Mouse (Mus musculus) thymus, adult 2 months (tissue): ENCODE data around the gene 9230112D13Rik. TPM values are rescaled to one million over a fixed set of nuclear protein-coding genes. Genes with fewer than 3 reads are reported as not detected.

Experiments
- DNase-seq: peaks from one replicate; pipeline ENCODE4 v3.0.0; 2021
- H3K27ac ChIP-seq: fragments of 200-500 bp; 2 replicates; pipeline ENCODE4 v1.5.1; 2012; ENCODE audit warnings: low read length, control low read depth; ENCODE audit not compliant: control insufficient read depth, insufficient read depth
- H3K27me3 ChIP-seq: fragments of 200-500 bp; 2 replicates; pipeline ENCODE4 v1.6.1; 2012; ENCODE audit warnings: mild to moderate bottlenecking, low read length, moderate library complexity, mixed read lengths; ENCODE audit not compliant: control insufficient read depth, insufficient read depth
- H3K36me3 ChIP-seq: fragments of 200-500 bp; 2 replicates; pipeline ENCODE4 v1.6.1; 2012; ENCODE audit warnings: mild to moderate bottlenecking, low read length, moderate library complexity; ENCODE audit not compliant: control insufficient read depth, insufficient read depth
- H3K4me1 ChIP-seq: fragments of 200-500 bp; replicated peaks from 2 replicates; pipeline ENCODE4 v1.6.1; 2012; ENCODE audit warnings: low read length; ENCODE audit not compliant: control insufficient read depth, insufficient read depth
- H3K4me3 ChIP-seq: fragments of 200-500 bp; 2 replicates; pipeline ENCODE4 v1.5.1; 2012; ENCODE audit warnings: mild to moderate bottlenecking, low read length, control low read depth, moderate library complexity; ENCODE audit not compliant: control insufficient read depth, insufficient read depth
- CTCF ChIP-seq: fragments of 200-500 bp; IDR thresholded peaks from 2 replicates; pipeline ENCODE4 v1.5.1; 2012; ENCODE audit warnings: mild to moderate bottlenecking, control low read depth, low read length, moderate library complexity, borderline replicate concordance; ENCODE audit not compliant: control insufficient read depth, poor library complexity, insufficient read depth; ENCODE audit errors: extremely low read depth
- POLR2A ChIP-seq: fragments of 200-500 bp; IDR thresholded peaks from 2 replicates; pipeline ENCODE4 v1.6.1; 2012; ENCODE audit warnings: mild to moderate bottlenecking, low read length, control low read depth, moderate library complexity; ENCODE audit not compliant: control insufficient read depth, poor library complexity, insufficient read depth; ENCODE audit errors: extremely low read depth
- WGBS: fragments of 180-500 bp; shearing (Covaris S2); methylation state at CpG from one replicate; pipeline ENCODE4 v1.1.7; 2018; 5-methylcytosine and 5-hydroxymethylcytosine counted together
- polyA plus RNA-seq: library from polyadenylated mRNA; depleted of rRNA; stranded (reverse); fragments of >200 nt; gene quantifications from 2 replicates; pipeline ENCODE4 v1.2.3, GENCODE M21; 2012; rRNA removed

9230112D13Rik gene
- polyA plus RNA-seq, 1 experiment: not detected

- Histone ChIP-seq H3K4me3 (no peak overlapping the region), H3K27me3 (no peaks in the 10 kb centered on the region), H3K4me1 (no peaks in the 10 kb centered on the region), H3K27ac (no peak overlapping the region), H3K36me3 (no peaks in the 10 kb centered on the region)
- no peak for TF ChIP-seq CTCF
- no peak for TF ChIP-seq POLR2A
- no peak for DNase-seq
Measured at GRCm38 (mm10) chr14:34471591-34471990, 51.0 kb downstream of the 9230112D13Rik start.

DNA sequence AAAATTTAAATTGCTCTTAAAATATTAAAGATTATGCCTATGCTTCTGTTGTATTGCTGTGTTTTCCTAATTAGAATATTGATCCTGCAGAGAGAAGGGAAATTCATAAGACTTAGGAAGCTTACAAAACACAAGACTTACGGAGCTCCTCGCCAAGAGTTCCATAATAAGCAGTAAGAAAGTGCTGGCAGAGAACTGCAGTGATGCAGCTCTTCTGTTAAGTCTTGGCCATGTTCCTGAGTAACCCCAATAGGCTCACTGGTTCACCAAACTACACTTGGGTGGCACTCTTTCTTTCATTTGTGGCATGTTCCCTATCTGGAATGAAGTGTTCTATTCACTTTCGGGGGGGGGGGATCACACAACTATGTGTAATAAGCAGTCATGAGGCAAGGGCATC, 56.3 kb downstream of the 9230112D13Rik start:
- 74% methylated on average over 3 of the region's 3 CpGs for WGBS
- no peaks in the 10 kb centered on the region for H3K36me3 ChIP-seq
- no peak overlapping the region for H3K27ac ChIP-seq
- no peaks in the 10 kb centered on the region for H3K4me1 ChIP-seq
- no peak for TF ChIP-seq POLR2A
- no peak for TF ChIP-seq CTCF
- H3K4me3 ChIP-seq: no peak overlapping the region
- no peak for DNase-seq
- H3K27me3 ChIP-seq: no peaks in the 10 kb centered on the region

Other genes with a start within 250 kb of the 9230112D13Rik start
- 2.8 and 4.2 TPM in 2 replicates for gene Shld2, start 212.3 kb downstream of the 9230112D13Rik start, polyA plus RNA-seq
- gene Glud1, start 212.1 kb downstream of the 9230112D13Rik start, polyA plus RNA-seq: 51.8 and 66.1 TPM in 2 replicates
- gene Fam25c, start 167.4 kb downstream of the 9230112D13Rik start, polyA plus RNA-seq: 1.8 and 2.2 TPM in 2 replicates
- gene Sncg, start 148.0 kb downstream of the 9230112D13Rik start, polyA plus RNA-seq: 5.2 and 10.2 TPM in 2 replicates
- gene Mmrn2, start 147.3 kb downstream of the 9230112D13Rik start, polyA plus RNA-seq: 3.9 and 4.0 TPM in 2 replicates
- 2.0 and 3.1 TPM in 2 replicates for gene Bmpr1a, start 19.5 kb downstream of the 9230112D13Rik start, polyA plus RNA-seq
- gene Ldb3, start 65.9 kb upstream of the 9230112D13Rik start, polyA plus RNA-seq: 6.6 and 63.0 TPM in 2 replicates
- gene Opn4, start 77.3 kb upstream of the 9230112D13Rik start, polyA plus RNA-seq: 0.22 and 1.1 TPM in 2 replicates
- 28.4 and 37.9 TPM in 2 replicates for gene Wapl, start 151.1 kb upstream of the 9230112D13Rik start, polyA plus RNA-seq